Mouse (Mus musculus) E14TG2a.4 (cell line): ENCODE measurements around the gene Mettl7a2.

Source experiments
- CTCF ChIP-seq: conservative IDR thresholded peaks from 2 replicates; pipeline ENCODE4 v1.5.1; 2014; ENCODE audit warnings: low read length
- NANOG ChIP-seq: IDR thresholded peaks from 2 replicates; pipeline ENCODE4 v1.6.1; 2014; ENCODE audit warnings: borderline replicate concordance, low read length, mixed read lengths
- POU5F1 ChIP-seq: IDR thresholded peaks from 2 replicates; pipeline ENCODE4 v1.6.1; 2014; ENCODE audit warnings: low read length, borderline replicate concordance

DNA sequence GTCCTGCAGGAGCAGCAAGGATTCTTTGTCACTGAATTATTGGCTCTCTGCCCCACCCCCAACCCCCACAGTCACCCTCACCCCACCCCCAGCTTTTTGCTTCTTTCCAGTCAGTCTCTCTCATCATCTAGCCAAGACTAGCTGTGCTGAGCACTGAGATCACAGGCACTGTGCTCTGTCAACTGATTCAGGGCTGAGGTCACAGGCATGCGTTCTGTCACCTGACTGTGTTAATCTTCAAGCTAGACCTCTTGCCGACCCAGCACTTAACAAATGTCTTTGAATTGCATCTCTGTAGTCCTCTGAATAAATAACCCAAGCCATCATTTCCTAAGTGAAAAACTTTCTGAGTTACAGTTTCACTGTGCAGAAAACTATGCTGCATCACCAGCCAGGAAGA lies 3.5 kb upstream of the Mettl7a2 start:
- TF ChIP-seq CTCF (no peak), NANOG (no peak), POU5F1 (no peak)
